Mouse (Mus musculus) limb, embryonic 14.5 days (tissue): Measurements from ENCODE around the gene Parm1. TPM values are rescaled to one million over a fixed set of nuclear protein-coding genes. Genes with fewer than 3 reads are reported as not detected.

Experiments used
- ATAC-seq: fragments of 200-750 bp; cut with Nextera tagmentation; 2 replicates; pipeline ENCODE4 v1.8.0; 2017; ENCODE audit warnings: low read depth, moderate number of reproducible peaks, moderate TSS enrichment; ENCODE audit not compliant: low FRiP score
- DNase-seq: peaks from one replicate; pipeline ENCODE4 v3.0.0-alpha.2; 2015; ENCODE audit warnings: low spot score
- H3K27ac ChIP-seq: fragments of 300-500 bp; sonication (generic); replicated peaks from 2 replicates; pipeline ENCODE4 v1.5.1; 2014; ENCODE audit warnings: low read depth, mild to moderate bottlenecking, low read length, moderate library complexity, mixed read lengths
- H3K27me3 ChIP-seq: fragments of 300-500 bp; sonication (generic); 2 replicates; pipeline ENCODE4 v1.6.1; 2014; ENCODE audit warnings: low read length, mixed read lengths; ENCODE audit not compliant: control insufficient read depth, insufficient read depth
- H3K36me3 ChIP-seq: fragments of 300-500 bp; sonication (generic); 2 replicates; pipeline ENCODE4 v1.6.1; 2014; ENCODE audit warnings: mild to moderate bottlenecking, low read length, moderate library complexity, mixed read lengths; ENCODE audit not compliant: control insufficient read depth, insufficient read depth
- H3K4me1 ChIP-seq: fragments of 300-500 bp; sonication (generic); 2 replicates; pipeline ENCODE4 v1.6.1; 2014; ENCODE audit warnings: antibody characterized with exemption, low read length, mixed read lengths; ENCODE audit not compliant: control insufficient read depth, insufficient read depth
- H3K4me2 ChIP-seq: fragments of 300-500 bp; sonication (generic); replicated peaks from 2 replicates; pipeline ENCODE4 v1.6.1; 2014; ENCODE audit warnings: low read depth, mild to moderate bottlenecking, low read length, moderate library complexity; ENCODE audit not compliant: severe bottlenecking
- H3K4me3 ChIP-seq: fragments of 300-500 bp; sonication (generic); replicated peaks from 2 replicates; pipeline ENCODE4 v1.5.1; 2014; ENCODE audit warnings: low read length
- H3K9ac ChIP-seq: fragments of 300-500 bp; sonication (generic); 2 replicates; pipeline ENCODE4 v1.6.1; 2014; ENCODE audit warnings: mild to moderate bottlenecking, low read depth, low read length, moderate library complexity; ENCODE audit not compliant: severe bottlenecking
- H3K9me3 ChIP-seq: fragments of 300-500 bp; sonication (generic); 2 replicates; pipeline ENCODE4 v1.6.1; 2016; ENCODE audit warnings: low read length; ENCODE audit not compliant: control insufficient read depth
- POLR2A ChIP-seq: fragments of 200-500 bp; IDR thresholded peaks from 2 replicates; pipeline ENCODE4 v1.8.0; 2012; ENCODE audit warnings: inconsistent platforms, mild to moderate bottlenecking, moderate library complexity, borderline replicate concordance; ENCODE audit not compliant: insufficient read depth, insufficient read length; ENCODE audit errors: extremely low read depth
- WGBS: fragments of 180-500 bp; shearing (Covaris S2); extraction: QIAGEN DNeasy Blood & Tissue Kit; methylation state at CpG from one replicate; pipeline ENCODE4 v1.1.7; 2014; 5-methylcytosine and 5-hydroxymethylcytosine counted together
- polyA plus RNA-seq, 2 experiments: library from polyadenylated mRNA; depleted of rRNA in 1 of 2; stranded (reverse) in 1 of 2; unstranded in 1 of 2; fragments of >200 nt; fragmentation: Nextera tagmentation in 1 of 2; extraction: Ambion mirVana in 1 of 2; gene quantifications; 2 replicates each; pipeline versions ENCODE4 v1.2.1 to v1.2.3; 2012 to 2014

The Parm1 gene
- polyA plus RNA-seq, 2 experiments = 20.8 to 27.0 TPM

DNA sequence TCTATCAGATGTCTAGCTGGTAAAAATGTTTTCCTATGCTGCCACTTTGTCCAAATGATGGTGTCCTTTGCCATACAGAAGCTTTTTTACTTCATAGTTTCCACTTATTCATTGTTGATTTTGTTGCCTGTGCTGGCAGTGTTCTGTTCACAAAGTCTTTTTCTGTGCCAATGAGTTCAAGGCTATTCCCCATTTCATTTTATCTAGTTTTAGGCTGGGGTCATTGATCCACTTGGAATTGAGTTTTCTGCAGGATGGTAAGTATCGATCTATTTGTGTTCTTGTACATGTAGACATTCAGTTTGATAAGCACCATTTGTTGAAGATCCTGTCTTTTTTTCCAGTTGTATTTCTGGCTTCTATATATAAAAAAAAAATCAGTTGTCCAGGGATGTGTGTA is 33.1 kb upstream of the Parm1 start:
- WGBS = 98% methylated on average over 1 of the region's 1 CpGs
- Histone ChIP-seq H3K4me2 (no peak overlapping the region), H3K4me1 (no peaks in the 10 kb centered on the region), H3K4me3 (no peak overlapping the region), H3K36me3 (no peaks in the 10 kb centered on the region), H3K27me3 (no peaks in the 10 kb centered on the region), H3K9me3 (no peaks in the 10 kb centered on the region), H3K9ac (no peak overlapping the region), H3K27ac (no peak overlapping the region)
- no peak for DNase-seq
- no peak for ATAC-seq
- no peak for TF ChIP-seq POLR2A

DNA sequence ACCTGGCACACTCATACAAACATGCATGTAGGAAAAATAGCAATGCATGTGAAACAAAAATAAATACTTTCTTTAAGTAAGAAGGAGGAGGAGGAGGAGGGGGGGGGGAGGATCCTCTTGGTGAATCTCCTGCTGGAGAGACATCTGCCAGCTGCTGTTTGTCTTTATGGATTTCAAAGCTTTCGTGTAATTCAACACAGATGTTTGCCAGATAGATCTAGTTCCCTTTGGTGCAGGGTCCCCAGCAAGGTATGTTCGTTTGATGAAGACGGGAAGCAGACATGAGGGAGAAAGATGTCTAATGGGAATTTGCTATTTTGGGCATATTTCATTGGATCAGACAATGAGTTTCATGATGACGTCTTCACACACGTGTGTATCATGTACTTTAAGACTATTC is 23.0 kb upstream of the Parm1 start:
- Histone ChIP-seq H3K36me3 (no peaks in the 10 kb centered on the region), H3K9me3 (no peaks in the 10 kb centered on the region), H3K4me3 (no peak overlapping the region), H3K4me1 (no peaks in the 10 kb centered on the region), H3K4me2 (no peak overlapping the region), H3K27me3 (no peaks in the 10 kb centered on the region), H3K27ac (no peak overlapping the region), H3K9ac (no peak overlapping the region)
- peak; percentile 17 for DNase-seq
- no peak for ATAC-seq
- TF ChIP-seq POLR2A = no peak
- 33% methylated on average over 5 of the region's 5 CpGs for WGBS

DNA sequence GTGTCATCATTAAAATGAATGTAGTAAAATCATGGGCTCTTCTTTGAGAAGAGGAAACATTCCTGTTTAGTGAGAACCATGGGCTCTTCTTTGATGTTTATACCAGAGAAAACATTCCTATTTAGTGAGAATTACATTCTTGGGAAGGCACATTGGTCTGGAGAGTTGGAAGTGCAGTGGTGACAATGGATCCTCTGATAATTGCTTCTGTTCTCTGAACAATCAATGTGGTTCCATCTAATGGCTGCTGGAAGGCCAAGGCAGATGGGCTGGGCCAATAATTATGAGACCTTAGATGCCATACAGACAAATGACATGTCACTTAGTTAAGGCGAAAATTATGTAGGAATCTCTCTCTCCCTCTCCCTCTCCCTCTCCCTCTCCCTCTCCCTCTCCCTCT is 16.1 kb upstream of the Parm1 start:
- no peaks in the 10 kb centered on the region for H3K27me3 ChIP-seq
- H3K4me1 ChIP-seq = no peaks in the 10 kb centered on the region
- no peak for DNase-seq
- H3K9me3 ChIP-seq = no peaks in the 10 kb centered on the region
- no peak overlapping the region for H3K27ac ChIP-seq
- ATAC-seq = no peak
- no peak for TF ChIP-seq POLR2A
- no peaks in the 10 kb centered on the region for H3K36me3 ChIP-seq
- 64% methylated on average over 1 of the region's 1 CpGs for WGBS
- no peak overlapping the region for H3K4me2 ChIP-seq
- H3K4me3 ChIP-seq = no peak overlapping the region
- H3K9ac ChIP-seq = no peak overlapping the region

DNA sequence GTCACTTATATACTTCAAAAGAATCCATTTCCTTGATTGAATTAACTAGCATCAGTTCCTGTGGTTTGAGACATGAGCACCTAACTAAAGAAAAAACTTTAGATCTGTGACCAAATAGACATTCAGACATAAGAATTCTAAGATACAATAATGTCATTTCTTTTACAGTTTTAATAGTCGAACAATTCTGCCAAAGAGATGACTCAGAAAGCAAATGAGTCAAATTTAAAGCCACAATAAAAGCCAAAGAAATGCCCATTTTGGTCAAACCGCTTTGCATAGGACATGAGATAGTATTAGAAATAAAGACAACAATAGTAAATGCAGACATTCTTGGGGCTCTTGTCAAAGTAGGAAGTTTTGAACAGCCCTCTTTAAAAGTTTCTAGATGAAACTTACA is 15.0 kb upstream of the Parm1 start:
- Histone ChIP-seq H3K27ac (no peak overlapping the region), H3K4me3 (no peak overlapping the region), H3K9ac (no peak overlapping the region), H3K36me3 (no peaks in the 10 kb centered on the region), H3K9me3 (no peaks in the 10 kb centered on the region), H3K4me1 (no peaks in the 10 kb centered on the region), H3K27me3 (no peaks in the 10 kb centered on the region), H3K4me2 (no peak overlapping the region)
- no peak for TF ChIP-seq POLR2A
- 94% methylated on average over 2 of the region's 2 CpGs for WGBS
- ATAC-seq (no peak), DNase-seq (no peak)

DNA sequence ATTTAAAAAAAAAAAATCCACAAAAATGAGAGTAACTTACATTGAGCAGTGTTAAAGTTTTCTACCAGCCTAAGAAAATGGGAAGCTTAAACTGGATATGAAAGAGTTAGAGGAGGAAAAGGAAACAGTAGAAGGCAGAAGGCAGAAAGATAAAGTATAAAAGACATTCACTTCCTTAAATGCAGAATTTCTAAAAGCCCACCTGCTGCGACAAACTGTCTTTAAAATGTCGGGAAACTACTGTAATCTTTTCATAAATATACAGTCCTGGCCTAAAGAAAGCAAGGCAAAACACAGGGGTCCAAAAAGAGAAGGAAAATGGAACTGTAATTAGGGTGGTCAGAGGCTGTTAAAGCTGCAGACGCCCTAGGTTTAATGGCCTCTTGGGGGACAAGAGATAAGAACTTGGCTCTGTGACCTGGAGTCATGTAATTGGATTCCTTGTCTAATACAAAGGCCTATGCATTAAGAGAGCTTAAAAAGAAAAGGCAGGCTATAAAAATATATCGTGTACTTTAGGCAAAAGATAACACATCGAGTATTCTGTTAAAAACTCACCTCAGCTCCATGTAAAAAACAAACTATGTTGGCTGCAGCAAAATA is 13.0 kb upstream of the Parm1 start:
- H3K9me3 ChIP-seq = no peaks in the 10 kb centered on the region
- no peaks in the 10 kb centered on the region for H3K27me3 ChIP-seq
- TF ChIP-seq POLR2A = no peak
- WGBS = 22% methylated on average over 5 of the region's 5 CpGs
- DNase-seq (no peak), ATAC-seq (no peak)
- H3K4me3 ChIP-seq = no peak overlapping the region
- H3K27ac ChIP-seq = no peak overlapping the region
- H3K36me3 ChIP-seq = no peaks in the 10 kb centered on the region
- no peak overlapping the region for H3K9ac ChIP-seq
- H3K4me2 ChIP-seq = no peak overlapping the region
- H3K4me1 ChIP-seq = no peaks in the 10 kb centered on the region

DNA sequence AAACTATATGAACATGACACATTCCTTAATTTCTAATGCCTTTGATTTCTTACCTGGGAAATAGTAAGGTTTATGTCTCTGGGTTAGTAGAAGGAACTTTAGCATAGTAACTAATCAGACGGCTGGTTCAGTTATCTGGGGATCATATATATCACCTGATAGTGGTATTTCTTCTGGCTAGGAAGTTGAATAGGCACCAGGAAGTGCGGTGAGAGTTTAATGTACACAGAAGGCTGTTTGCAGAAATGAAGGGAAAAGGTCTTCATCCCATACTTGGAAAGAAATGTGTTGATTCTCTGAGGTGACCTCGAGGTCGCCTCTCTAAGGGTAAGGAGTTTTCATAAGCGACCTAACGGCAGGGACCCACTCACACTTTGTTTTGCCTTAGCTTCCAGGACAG is 338 bp upstream of the Parm1 start:
- H3K9ac ChIP-seq = peak overlapping the region; percentile 48
- 21% methylated on average over 6 of the region's 6 CpGs for whole genome bisulfite sequencing
- no peak overlapping the region for H3K27ac ChIP-seq
- no peaks in the 10 kb centered on the region for H3K9me3 ChIP-seq
- peaks cover 5% of the 10 kb centered on the region; the same call in 1 of the 2 replicates for H3K27me3 ChIP-seq
- no peak for DNase-seq
- no peak for TF ChIP-seq POLR2A
- peaks cover 20% of the 10 kb centered on the region for H3K4me1 ChIP-seq
- H3K4me3 ChIP-seq = peak overlapping the region; percentile 52
- ATAC-seq = no peak
- H3K4me2 ChIP-seq = peak overlapping the region; percentile 93
- no peaks in the 10 kb centered on the region for H3K36me3 ChIP-seq
